Mouse (Mus musculus) liver, embryonic 12.5 days (tissue): ENCODE measurements around the gene Polr2e. TPM values are rescaled to one million over a fixed set of nuclear protein-coding genes. Genes with fewer than 3 reads are reported as not detected.

Source experiments
- ATAC-seq: fragments of 200-750 bp; cut with Nextera tagmentation; 2 replicates; pipeline ENCODE4 v1.8.0; 2017; ENCODE audit warnings: moderate number of reproducible peaks, mild to moderate bottlenecking, moderate library complexity
- H3K27ac ChIP-seq: fragments of 300-500 bp; sonication (generic); 2 replicates; pipeline ENCODE4 v1.5.1; 2016; ENCODE audit warnings: mild to moderate bottlenecking
- H3K27me3 ChIP-seq: fragments of 300-500 bp; sonication (generic); replicated peaks from 2 replicates; pipeline ENCODE4 v1.6.1; 2016; ENCODE audit warnings: mild to moderate bottlenecking, moderate library complexity
- H3K36me3 ChIP-seq: fragments of 300-500 bp; sonication (generic); 2 replicates; pipeline ENCODE4 v1.6.1; 2016; ENCODE audit warnings: mild to moderate bottlenecking, moderate library complexity
- H3K4me1 ChIP-seq: fragments of 300-500 bp; sonication (generic); 2 replicates; pipeline ENCODE4 v1.6.1; 2016
- H3K4me2 ChIP-seq: fragments of 300-500 bp; sonication (generic); 2 replicates; pipeline ENCODE4 v1.6.1; 2016; ENCODE audit warnings: mild to moderate bottlenecking, moderate library complexity
- H3K4me3 ChIP-seq: fragments of 300-500 bp; sonication (generic); 2 replicates; pipeline ENCODE4 v1.5.1; 2016; ENCODE audit warnings: mild to moderate bottlenecking, moderate library complexity
- H3K9ac ChIP-seq: fragments of 300-500 bp; sonication (generic); 2 replicates; pipeline ENCODE4 v1.6.1; 2016; ENCODE audit warnings: mild to moderate bottlenecking, moderate library complexity
- H3K9me3 ChIP-seq: fragments of 300-500 bp; sonication (generic); replicated peaks from 2 replicates; pipeline ENCODE4 v1.6.1; 2016; ENCODE audit warnings: mild to moderate bottlenecking, moderate library complexity
- WGBS: fragments of 180-500 bp; shearing (Covaris S2); methylation state at CpG from one replicate; pipeline ENCODE4 v1.1.7; 2016; ENCODE audit not compliant: insufficient replicate concordance; 5-methylcytosine and 5-hydroxymethylcytosine counted together
- polyA plus RNA-seq: library from polyadenylated mRNA; unstranded; fragments of >200 nt; fragmentation: Nextera tagmentation; extraction: Ambion mirVana; gene quantifications from 2 replicates; pipeline ENCODE4 v1.2.1, GENCODE M21; 2016

Polr2e gene
- polyA plus RNA-seq, 1 experiment from 2014 or later: 147 TPM

DNA sequence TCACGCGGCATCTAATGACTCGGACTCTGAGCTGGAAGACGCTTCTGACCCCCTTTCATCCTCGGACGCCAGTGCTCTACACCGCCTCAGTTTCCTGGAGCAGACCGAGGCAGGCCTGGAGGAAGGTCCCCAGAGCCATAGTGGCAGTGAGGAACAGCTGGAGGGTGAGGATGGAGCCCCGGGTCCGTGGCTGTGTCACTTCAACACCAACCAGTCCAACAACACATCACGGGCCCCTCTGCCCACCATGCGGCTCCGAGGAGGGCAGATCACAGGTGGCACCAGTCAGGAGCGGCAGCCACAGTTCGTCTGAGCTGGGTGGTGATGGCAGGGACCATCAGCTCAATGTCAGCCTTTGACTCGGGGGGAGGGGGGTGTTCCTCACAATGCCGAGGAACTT lies 8.9 kb downstream of the Polr2e start:
- H3K4me3 ChIP-seq: no peak overlapping the region
- 0 out of 2 replicates have a peak overlapping the region, but pooled peaks have one; percentile 74 for H3K27ac ChIP-seq
- ATAC-seq: no peak
- peaks cover 76% of the 10 kb centered on the region for H3K36me3 ChIP-seq
- no peak overlapping the region for H3K9ac ChIP-seq
- H3K4me1 ChIP-seq: peaks cover 73% of the 10 kb centered on the region
- 83% methylated on average over 17 of the region's 17 CpGs for WGBS
- no peak overlapping the region for H3K4me2 ChIP-seq
- H3K9me3 ChIP-seq: no peaks in the 10 kb centered on the region
- no peaks in the 10 kb centered on the region for H3K27me3 ChIP-seq

DNA sequence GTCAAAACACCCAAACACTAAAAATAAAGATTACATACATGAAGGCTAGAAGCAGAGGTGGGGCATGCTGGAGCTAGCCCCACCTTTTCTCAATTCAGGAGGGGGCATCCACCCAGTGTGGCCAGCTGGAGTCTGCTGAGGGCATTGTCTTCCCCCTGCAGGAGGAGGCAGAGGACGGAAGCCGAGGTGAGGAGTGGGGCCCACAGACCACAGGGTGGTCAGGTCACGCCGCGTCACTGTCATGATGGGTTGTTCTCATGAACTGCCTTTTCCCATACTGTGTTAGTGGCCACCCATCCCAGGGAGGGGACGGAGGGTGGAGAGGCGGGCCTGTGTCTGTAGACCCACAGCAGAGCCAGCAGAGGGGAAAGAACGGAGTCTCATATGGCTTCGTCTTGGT lies 9.4 kb downstream of the Polr2e start:
- Histone ChIP-seq H3K4me3 (no peak overlapping the region), H3K9me3 (no peaks in the 10 kb centered on the region), H3K36me3 (peaks cover 76% of the 10 kb centered on the region), H3K9ac (no peak overlapping the region), H3K4me2 (no peak overlapping the region), H3K27ac (peak overlapping the region; percentile 20; the same call in 1 of the 2 replicates), H3K4me1 (peaks cover 73% of the 10 kb centered on the region), H3K27me3 (no peaks in the 10 kb centered on the region)
- no peak for ATAC-seq
- WGBS: 62% methylated on average over 9 of the region's 9 CpGs

DNA sequence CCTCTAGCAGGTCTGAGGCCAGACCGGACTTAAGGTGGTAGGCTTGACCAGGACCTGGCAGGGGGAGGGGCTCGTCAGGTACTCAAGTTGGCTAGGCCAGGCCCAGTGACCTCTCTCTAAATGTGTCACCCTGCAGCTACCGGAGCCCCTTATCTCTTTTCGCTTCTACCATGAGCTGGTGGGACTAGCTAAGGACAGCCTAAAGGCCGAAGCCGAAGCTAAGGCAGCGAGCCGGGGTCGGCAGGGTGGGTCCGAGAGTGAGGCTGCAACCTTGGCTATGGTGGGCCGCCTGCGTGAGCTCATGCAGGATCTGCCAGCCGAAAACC lies 11.1 kb downstream of the Polr2e start:
- Histone ChIP-seq H3K27ac (0 out of 2 replicates have a peak overlapping the region, but pooled peaks have one; percentile 33), H3K9ac (no peak overlapping the region), H3K9me3 (no peaks in the 10 kb centered on the region), H3K4me3 (no peak overlapping the region), H3K36me3 (peaks cover 78% of the 10 kb centered on the region), H3K4me1 (peaks cover 76% of the 10 kb centered on the region), H3K27me3 (no peaks in the 10 kb centered on the region), H3K4me2 (no peak overlapping the region)
- no peak for ATAC-seq
- WGBS: 85% methylated on average over 13 of the region's 13 CpGs

DNA sequence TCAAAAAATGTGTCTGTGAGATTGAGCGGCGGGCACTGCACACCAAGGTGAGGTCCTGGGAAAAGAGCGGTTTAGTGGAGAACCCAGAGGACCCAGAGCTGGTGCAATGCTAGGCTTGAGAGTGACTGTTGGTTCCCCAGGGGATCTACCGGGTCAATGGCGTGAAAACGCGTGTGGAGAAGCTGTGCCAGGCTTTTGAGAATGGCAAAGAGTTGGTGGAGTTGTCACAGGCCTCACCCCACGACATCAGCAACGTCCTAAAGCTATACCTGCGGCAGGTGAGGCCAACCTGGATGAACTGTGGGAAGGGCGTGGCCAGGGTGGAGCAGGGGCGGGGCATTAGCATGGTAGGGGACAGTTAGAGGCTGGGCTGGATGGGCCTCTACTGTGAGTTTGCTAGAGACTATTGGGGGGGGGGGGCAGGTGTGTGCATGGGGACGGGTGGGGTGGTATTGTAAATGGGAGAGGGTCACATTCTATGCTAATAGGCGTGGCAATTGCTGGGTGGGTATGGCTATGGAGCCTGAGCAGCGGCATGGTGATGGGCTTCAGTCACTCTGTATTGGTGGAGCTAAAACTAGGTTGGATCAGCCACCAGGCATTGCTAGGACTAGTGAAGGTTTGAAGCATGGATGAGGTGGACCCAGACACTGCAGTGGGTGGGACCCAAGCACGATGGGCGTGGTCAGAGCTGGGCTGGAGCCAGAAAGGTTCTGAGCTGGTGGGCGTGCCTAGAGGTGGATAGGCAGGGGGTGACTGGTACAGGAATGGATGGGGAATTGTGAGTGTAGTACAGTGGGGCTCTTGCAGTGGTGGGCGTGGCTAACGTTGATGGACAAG lies 11.7 kb downstream of the Polr2e start:
- Histone ChIP-seq H3K9ac (no peak overlapping the region), H3K4me3 (no peak overlapping the region), H3K27me3 (no peaks in the 10 kb centered on the region), H3K9me3 (no peaks in the 10 kb centered on the region), H3K4me1 (peaks cover 72% of the 10 kb centered on the region), H3K27ac (peak overlapping the region; percentile 36; the same call in 1 of the 2 replicates), H3K36me3 (peaks cover 82% of the 10 kb centered on the region), H3K4me2 (no peak overlapping the region)
- WGBS: 63% methylated on average over 20 of the region's 20 CpGs
- ATAC-seq: peak; percentile 37; the same call in 1 of the 2 replicates

DNA sequence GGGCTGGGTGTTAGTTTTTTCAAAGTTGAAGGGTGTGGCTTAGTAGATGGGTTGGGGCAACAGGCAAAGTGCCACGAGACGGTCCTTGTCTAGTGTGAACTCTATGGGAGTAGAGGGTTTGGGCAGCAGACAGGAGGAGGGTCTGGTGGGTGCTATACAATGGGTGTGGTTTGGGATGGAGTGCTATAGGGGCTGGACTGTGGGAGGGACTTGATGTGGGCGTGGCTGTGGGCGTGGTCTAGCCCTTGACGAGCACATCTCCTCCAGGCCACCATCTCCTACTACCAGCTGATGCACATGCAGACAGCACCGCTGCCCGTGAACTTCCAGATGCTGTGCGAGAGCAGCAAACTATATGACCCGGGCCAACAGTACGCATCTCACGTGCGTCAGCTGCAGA lies 13.7 kb downstream of the Polr2e start:
- peak overlapping the region; percentile 36; the same call in 1 of the 2 replicates for H3K27ac ChIP-seq
- H3K36me3 ChIP-seq: peaks cover 93% of the 10 kb centered on the region
- H3K4me3 ChIP-seq: no peak overlapping the region
- peaks cover 55% of the 10 kb centered on the region for H3K4me1 ChIP-seq
- H3K9me3 ChIP-seq: no peaks in the 10 kb centered on the region
- ATAC-seq: peak; percentile 44
- no peaks in the 10 kb centered on the region for H3K27me3 ChIP-seq
- 59% methylated on average over 12 of the region's 12 CpGs for WGBS
- H3K9ac ChIP-seq: peak overlapping the region; percentile 2; the same call in 1 of the 2 replicates
- no peak overlapping the region for H3K4me2 ChIP-seq

DNA sequence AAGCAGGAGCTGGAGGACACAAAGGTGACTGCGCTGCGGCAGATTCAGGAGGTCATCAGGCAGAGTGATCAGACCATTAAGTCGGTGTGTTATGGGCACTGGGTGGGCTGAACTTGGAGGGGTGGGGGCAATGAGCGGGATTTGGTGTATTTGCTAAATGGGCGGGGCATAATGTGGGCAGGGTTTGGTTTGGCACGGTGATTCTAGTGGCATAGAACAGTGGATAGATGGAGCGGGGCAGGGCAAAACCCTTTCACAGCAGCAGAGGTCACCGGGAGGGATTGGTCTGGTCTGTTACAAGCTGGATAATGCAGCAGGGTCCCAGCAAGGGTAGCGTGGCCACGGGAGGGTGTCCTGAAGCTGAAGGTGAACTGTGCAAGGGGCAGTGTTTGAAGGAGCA lies 14.1 kb downstream of the Polr2e start:
- Histone ChIP-seq H3K27ac (peak overlapping the region; percentile 36; the same call in 1 of the 2 replicates), H3K4me1 (peaks cover 55% of the 10 kb centered on the region), H3K4me3 (no peak overlapping the region), H3K36me3 (peaks cover 93% of the 10 kb centered on the region), H3K27me3 (no peaks in the 10 kb centered on the region), H3K4me2 (no peak overlapping the region), H3K9me3 (no peaks in the 10 kb centered on the region), H3K9ac (peak overlapping the region; percentile 2; the same call in 1 of the 2 replicates)
- 80% methylated on average over 10 of the region's 10 CpGs for WGBS
- ATAC-seq: no peak

DNA sequence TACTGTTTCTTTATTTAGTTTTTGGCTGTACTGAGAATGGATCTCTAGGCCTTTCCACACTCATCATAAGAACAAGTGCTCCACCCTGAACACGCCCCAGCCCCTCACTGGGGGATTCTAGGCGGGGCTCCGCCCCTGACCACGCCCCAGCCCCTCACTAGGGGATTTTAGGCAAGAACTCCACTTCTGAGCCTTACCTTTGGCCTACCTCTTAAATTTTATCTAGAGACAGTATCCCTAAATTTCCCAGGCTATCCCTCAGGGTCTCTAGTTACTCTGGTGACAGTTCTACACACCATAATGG lies 14.6 kb downstream of the Polr2e start:
- peak overlapping the region; percentile 20; the same call in 1 of the 2 replicates for H3K27ac ChIP-seq
- ATAC-seq: no peak
- peaks cover 93% of the 10 kb centered on the region for H3K36me3 ChIP-seq
- H3K4me2 ChIP-seq: no peak overlapping the region
- H3K9me3 ChIP-seq: no peaks in the 10 kb centered on the region
- H3K4me3 ChIP-seq: no peak overlapping the region
- H3K9ac ChIP-seq: no peak overlapping the region
- H3K4me1 ChIP-seq: peaks cover 60% of the 10 kb centered on the region
- 53% methylated on average over 4 of the region's 4 CpGs for WGBS
- H3K27me3 ChIP-seq: no peaks in the 10 kb centered on the region

DNA sequence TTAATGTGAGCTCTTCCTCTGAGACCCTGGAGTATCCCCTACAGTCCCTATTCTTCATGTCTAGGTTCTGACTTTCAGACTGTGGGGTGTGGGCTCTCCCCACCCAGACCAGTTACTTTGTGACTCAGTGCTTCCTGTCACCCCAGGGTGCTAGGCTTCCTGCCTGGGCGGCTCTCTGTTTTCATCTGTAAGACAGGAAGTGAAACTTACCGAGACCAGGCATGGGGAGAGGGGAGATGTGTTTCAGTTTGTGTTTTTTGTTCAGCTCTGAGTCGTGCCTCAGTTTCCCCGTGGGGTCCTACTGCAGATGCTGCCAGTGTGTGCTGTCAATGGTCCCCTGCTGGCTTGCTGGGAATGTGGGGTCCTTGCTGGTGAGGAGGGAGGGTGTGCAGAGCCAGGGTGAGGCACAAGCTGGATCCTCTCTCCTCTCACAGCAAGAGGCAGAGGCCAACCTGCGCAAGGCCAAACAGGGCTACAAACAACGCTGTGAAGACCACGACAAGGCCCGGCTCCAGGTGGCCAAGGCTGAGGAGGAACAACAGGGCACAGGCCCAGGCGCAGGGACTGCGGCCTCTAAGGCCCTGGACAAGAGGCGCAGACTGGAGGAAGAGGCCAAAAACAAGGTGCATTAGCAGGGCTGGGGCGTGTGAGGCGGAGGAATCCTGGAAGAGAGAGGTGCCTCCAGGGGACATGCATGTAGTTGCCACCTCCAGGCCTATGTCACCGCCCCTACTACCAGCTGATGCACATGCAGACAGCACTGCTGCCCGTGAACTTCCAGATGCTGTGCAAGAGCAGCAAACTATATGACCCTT lies 15.2 kb downstream of the Polr2e start:
- Histone ChIP-seq H3K27me3 (no peaks in the 10 kb centered on the region), H3K27ac (peak overlapping the region; percentile 43), H3K36me3 (peaks cover 92% of the 10 kb centered on the region), H3K4me2 (no peak overlapping the region), H3K4me3 (no peak overlapping the region), H3K4me1 (peaks cover 65% of the 10 kb centered on the region), H3K9me3 (no peaks in the 10 kb centered on the region), H3K9ac (no peak overlapping the region; the same call in 1 of the 2 replicates)
- ATAC-seq: no peak
- WGBS: 76% methylated on average over 15 of the region's 15 CpGs

DNA sequence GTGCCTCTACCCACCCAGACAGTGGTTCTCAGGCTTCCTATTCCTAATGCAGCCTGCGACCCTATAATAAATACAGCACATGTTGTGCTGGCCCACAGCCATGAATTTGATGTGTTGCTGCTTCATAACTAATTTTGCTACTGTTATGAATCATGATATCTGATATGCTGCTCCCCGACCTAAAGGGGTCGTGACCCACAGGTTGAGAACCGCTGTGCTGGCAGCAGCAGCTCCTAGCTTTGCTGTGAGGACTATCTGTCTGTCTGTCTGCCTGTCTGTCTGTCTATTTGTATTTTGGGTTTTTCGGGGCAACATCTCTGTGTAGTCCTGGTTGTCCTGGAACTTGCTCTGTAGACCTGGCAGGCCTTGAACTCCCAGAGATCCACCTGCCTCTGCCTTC lies 15.8 kb downstream of the Polr2e start:
- Histone ChIP-seq H3K4me2 (no peak overlapping the region), H3K4me1 (peaks cover 72% of the 10 kb centered on the region), H3K27ac (peak overlapping the region; percentile 43; the same call in 1 of the 2 replicates), H3K9ac (no peak overlapping the region), H3K36me3 (peaks cover 85% of the 10 kb centered on the region), H3K9me3 (no peaks in the 10 kb centered on the region), H3K27me3 (no peaks in the 10 kb centered on the region), H3K4me3 (no peak overlapping the region)
- WGBS: 79% methylated on average over 5 of the region's 5 CpGs
- ATAC-seq: no peak

DNA sequence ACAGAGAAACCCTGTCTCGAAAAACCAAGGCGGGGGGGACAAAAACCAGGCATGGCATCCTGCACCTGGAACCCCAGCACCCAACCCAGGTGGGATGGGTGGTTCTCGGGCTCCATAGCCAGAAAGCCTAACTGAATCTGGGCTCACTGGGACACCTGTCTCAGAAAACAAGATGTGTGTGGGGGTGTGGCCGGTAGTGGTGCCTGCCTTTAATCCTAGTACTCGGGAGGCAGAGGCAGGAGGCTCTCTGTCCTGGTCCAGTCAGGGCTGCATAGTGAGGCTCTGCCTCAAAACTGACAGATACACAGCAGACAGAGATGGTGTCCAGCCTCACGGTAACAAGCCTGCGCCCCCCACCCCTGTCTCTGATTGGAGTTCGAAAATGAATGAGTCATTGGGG lies 16.8 kb downstream of the Polr2e start:
- no peak for ATAC-seq

DNA sequence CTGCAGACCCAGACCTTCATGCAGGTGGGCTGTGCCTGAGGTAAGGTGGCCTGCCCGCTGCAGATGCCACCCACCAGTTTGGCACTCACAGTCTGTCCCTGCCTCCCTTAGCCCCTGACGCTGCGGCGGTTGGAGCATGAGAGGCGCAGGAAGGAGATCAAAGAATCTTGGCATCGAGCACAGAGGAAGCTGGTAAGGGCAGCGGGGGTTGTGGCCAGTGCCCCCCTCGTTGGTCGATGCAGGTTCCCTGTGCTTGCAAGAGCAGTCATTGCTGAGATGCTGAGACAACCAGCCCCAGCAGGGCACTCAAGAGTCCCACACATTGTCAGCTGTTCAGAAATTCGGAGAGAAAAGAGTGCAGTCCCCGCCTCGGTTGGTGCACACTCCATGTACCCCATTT lies 17.4 kb downstream of the Polr2e start:
- Histone ChIP-seq H3K27ac (no peak overlapping the region), H3K9ac (no peak overlapping the region), H3K4me2 (no peak overlapping the region), H3K36me3 (peaks cover 69% of the 10 kb centered on the region), H3K9me3 (no peaks in the 10 kb centered on the region), H3K27me3 (no peaks in the 10 kb centered on the region), H3K4me1 (peaks cover 69% of the 10 kb centered on the region), H3K4me3 (no peak overlapping the region)
- 87% methylated on average over 12 of the region's 12 CpGs for WGBS
- ATAC-seq: no peak

More for the DNA sequence above, 16.8 kb downstream of the Polr2e start:
- H3K9me3 ChIP-seq: no peaks in the 10 kb centered on the region
- no peaks in the 10 kb centered on the region for H3K27me3 ChIP-seq
- WGBS: 84% methylated on average over 8 of the region's 8 CpGs
- no peak overlapping the region for H3K27ac ChIP-seq
- H3K4me3 ChIP-seq: no peak overlapping the region
- peaks cover 69% of the 10 kb centered on the region for H3K4me1 ChIP-seq
- H3K9ac ChIP-seq: no peak overlapping the region
- no peak overlapping the region for H3K4me2 ChIP-seq
- H3K36me3 ChIP-seq: peaks cover 75% of the 10 kb centered on the region

DNA sequence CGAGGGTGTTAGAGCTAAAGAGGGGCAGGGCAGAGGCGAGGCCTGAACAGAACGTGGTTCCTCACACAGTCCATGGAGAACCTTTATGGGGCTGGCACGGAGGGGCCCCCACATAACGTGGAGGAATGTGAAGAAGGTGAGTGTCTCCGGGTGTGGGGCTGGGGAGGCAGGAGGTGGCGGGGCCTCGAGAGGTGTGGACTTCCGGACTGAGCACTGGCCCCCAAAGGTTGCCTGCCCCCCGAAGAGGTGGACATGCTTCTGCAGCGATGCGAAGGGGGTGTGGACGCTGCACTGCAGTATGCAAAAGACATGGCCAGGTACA lies 18.3 kb downstream of the Polr2e start:
- Histone ChIP-seq H3K27ac (no peak overlapping the region), H3K27me3 (no peaks in the 10 kb centered on the region), H3K4me1 (peaks cover 74% of the 10 kb centered on the region), H3K9me3 (no peaks in the 10 kb centered on the region), H3K9ac (no peak overlapping the region), H3K4me3 (no peak overlapping the region), H3K4me2 (no peak overlapping the region), H3K36me3 (peaks cover 60% of the 10 kb centered on the region)
- 86% methylated on average over 13 of the region's 13 CpGs for WGBS
- ATAC-seq: no peak
